Mouse (Mus musculus): ENCODE measurements around the gene Rftn1.

GRCm38 (mm10) chr17:50055154-50055756, 135.2 kb downstream of the Rftn1 start:
- TF ChIP-seq EP300 (IDR thresholded peaks at IDR 0.05; ENCODE audit: low read depth): no peak
- TF ChIP-seq CTCF (IDR thresholded peaks at IDR 0.05; ENCODE audit: low read depth): no peak

All from heart, postnatal 0 days (tissue).